Mouse (Mus musculus) heart, adult 2 months (tissue): ENCODE measurements around the gene Hist1h4i.

Experiments used
- CTCF ChIP-seq: fragments of 200-600 bp; IDR thresholded peaks from 2 replicates; pipeline ENCODE4 v1.8.1; 2022; ENCODE audit warnings: antibody characterized with exemption, mild to moderate bottlenecking, moderate library complexity
- EP300 ChIP-seq: fragments of 200-500 bp; IDR thresholded peaks from 2 replicates; pipeline ENCODE4 v1.6.1; 2011; ENCODE audit warnings: low read depth, low read length, control low read depth; ENCODE audit not compliant: insufficient read depth
- POLR2A ChIP-seq: fragments of 200-500 bp; IDR thresholded peaks from 2 replicates; pipeline ENCODE4 v1.6.1; 2011; ENCODE audit warnings: mild to moderate bottlenecking, low read depth, low read length, control low read depth; ENCODE audit not compliant: insufficient read depth

- TF ChIP-seq POLR2A: no peak
- TF ChIP-seq EP300: no peak
- TF ChIP-seq CTCF: no peak
These were observed 4.1 kb upstream of the Hist1h4i start for GRCm38 (mm10) chr13:22045311-22045710.
